Mouse (Mus musculus): Measurements from ENCODE around the gene Ctbp2. TPM values are rescaled to one million over a fixed set of nuclear protein-coding genes. Genes with fewer than 3 reads are reported as not detected.

The Ctbp2 gene
- polyA plus RNA-seq, 1 experiment from 2014 or later, result 45.6 TPM

- WGBS, result 82% methylated on average over 4 of the region's 4 CpGs
- H3K27me3 ChIP-seq (replicated peaks; ENCODE audit: insufficient read depth, low read length), result no peaks in the 10 kb centered on the region
- H3K4me3 ChIP-seq (ENCODE audit: low read depth, low read length), result no peak overlapping the region
- no peak overlapping the region for H3K9ac ChIP-seq (replicated peaks; ENCODE audit: low read depth)
- no peaks in the 10 kb centered on the region for H3K36me3 ChIP-seq (ENCODE audit: insufficient read depth, low read length)
- H3K9me3 ChIP-seq (ENCODE audit: low read length), result no peaks in the 10 kb centered on the region
- ATAC-seq, result no peak
- DNase-seq (ENCODE audit: low spot score), result no peak
- TF ChIP-seq CTCF (IDR thresholded peaks at IDR 0.05), result no peak
- TF ChIP-seq EP300 (IDR thresholded peaks at IDR 0.05), result no peak
- H3K4me1 ChIP-seq (ENCODE audit: insufficient read depth, low read depth, low read length), result no peaks in the 10 kb centered on the region
- no peak overlapping the region for H3K4me2 ChIP-seq (replicated peaks; ENCODE audit: low read depth, low read length)
- H3K27ac ChIP-seq (ENCODE audit: low read length), result no peak overlapping the region
Observed at GRCm38 (mm10) chr7:133027930-133028329, 96.2 kb downstream of the Ctbp2 start.

DNA sequence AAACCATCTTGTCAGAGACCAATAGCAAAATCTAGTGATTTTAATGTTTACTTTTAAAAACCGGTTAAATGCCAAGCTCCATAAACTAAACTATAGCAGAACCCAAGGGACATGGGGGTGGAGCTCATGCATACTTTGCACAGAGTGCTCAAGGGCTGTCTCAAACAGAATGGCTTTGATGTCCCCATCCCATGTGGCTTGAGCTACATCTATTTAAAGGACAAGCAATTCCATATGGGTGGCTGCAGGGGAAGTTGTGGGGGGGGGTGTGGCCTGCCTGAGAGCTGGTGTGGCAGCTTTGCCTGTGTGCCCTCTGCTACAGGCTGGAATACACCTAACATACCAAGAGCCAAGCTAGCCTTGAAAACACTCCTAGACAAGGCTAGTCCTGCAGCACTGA is 99.5 kb downstream of the Ctbp2 start:
- no peak overlapping the region for H3K4me3 ChIP-seq (ENCODE audit: low read depth, low read length)
- no peaks in the 10 kb centered on the region for H3K9me3 ChIP-seq (ENCODE audit: low read length)
- peak; percentile 46; the same call in 1 of the 2 replicates for ATAC-seq
- TF ChIP-seq EP300 (IDR thresholded peaks at IDR 0.05), result no peak
- no peak for TF ChIP-seq CTCF (IDR thresholded peaks at IDR 0.05)
- H3K4me1 ChIP-seq (ENCODE audit: insufficient read depth, low read depth, low read length), result peaks cover 3% of the 10 kb centered on the region; the same call in 1 of the 2 replicates
- no peak overlapping the region for H3K4me2 ChIP-seq (replicated peaks; ENCODE audit: low read depth, low read length)
- DNase-seq (ENCODE audit: low spot score), result peak; percentile 26
- no peak overlapping the region for H3K27ac ChIP-seq (ENCODE audit: low read length)
- 18% methylated on average over 1 of the region's 1 CpGs for WGBS
- no peaks in the 10 kb centered on the region for H3K36me3 ChIP-seq (ENCODE audit: insufficient read depth, low read length)
- H3K9ac ChIP-seq (replicated peaks; ENCODE audit: low read depth), result no peak overlapping the region
- H3K27me3 ChIP-seq (replicated peaks; ENCODE audit: insufficient read depth, low read length), result no peaks in the 10 kb centered on the region

DNA sequence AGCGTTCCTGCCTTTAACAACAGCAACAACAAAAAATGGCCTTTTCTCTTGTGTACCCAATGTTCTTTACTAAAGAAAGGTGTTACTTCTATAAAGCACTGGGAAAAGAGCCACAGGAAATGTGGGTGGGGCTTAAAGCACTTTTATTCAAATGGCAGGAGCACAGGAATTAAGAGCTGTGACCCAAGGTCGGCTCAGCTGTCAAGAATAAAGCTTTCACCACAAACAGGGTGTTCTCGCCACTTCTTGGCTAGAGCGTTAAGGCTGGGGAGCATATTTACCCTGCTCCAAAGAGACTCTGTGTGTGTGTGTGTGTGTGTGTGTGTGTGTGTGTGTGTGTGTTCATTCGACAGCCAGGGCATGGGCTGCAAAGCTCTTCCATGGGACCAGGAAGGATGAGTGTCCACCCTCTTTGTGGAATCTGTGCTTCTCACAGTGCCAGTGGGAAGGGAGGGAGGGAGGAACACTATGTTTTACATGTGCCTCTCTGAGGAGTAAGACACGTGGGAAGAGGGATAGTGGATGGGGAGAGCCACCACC is 104.6 kb downstream of the Ctbp2 start:
- Histone ChIP-seq H3K9ac (replicated peaks; ENCODE audit: low read depth) (no peak overlapping the region), H3K9me3 (ENCODE audit: low read length) (no peaks in the 10 kb centered on the region), H3K27ac (ENCODE audit: low read length) (peak overlapping the region; percentile 5; the same call in 1 of the 2 replicates), H3K4me2 (replicated peaks; ENCODE audit: low read depth, low read length) (no peak overlapping the region), H3K36me3 (ENCODE audit: insufficient read depth, low read length) (no peaks in the 10 kb centered on the region), H3K27me3 (replicated peaks; ENCODE audit: insufficient read depth, low read length) (no peaks in the 10 kb centered on the region), H3K4me1 (ENCODE audit: insufficient read depth, low read depth, low read length) (peaks cover 3% of the 10 kb centered on the region; the same call in 1 of the 2 replicates), H3K4me3 (ENCODE audit: low read depth, low read length) (no peak overlapping the region)
- DNase-seq (ENCODE audit: low spot score) (peak; percentile 52), ATAC-seq (peak; percentile 66)
- TF ChIP-seq CTCF (IDR thresholded peaks at IDR 0.05) (no peak), EP300 (IDR thresholded peaks at IDR 0.05) (no peak)
- 21% methylated on average over 6 of the region's 6 CpGs for WGBS

- Histone ChIP-seq H3K4me2 (replicated peaks; ENCODE audit: low read depth, low read length) (no peak overlapping the region), H3K4me3 (ENCODE audit: low read depth, low read length) (no peak overlapping the region), H3K27ac (ENCODE audit: low read length) (peak overlapping the region; percentile 5; the same call in 1 of the 2 replicates), H3K4me1 (ENCODE audit: insufficient read depth, low read depth, low read length) (peaks cover 3% of the 10 kb centered on the region; the same call in 1 of the 2 replicates), H3K36me3 (ENCODE audit: insufficient read depth, low read length) (no peaks in the 10 kb centered on the region), H3K9me3 (ENCODE audit: low read length) (no peaks in the 10 kb centered on the region), H3K27me3 (replicated peaks; ENCODE audit: insufficient read depth, low read length) (no peaks in the 10 kb centered on the region), H3K9ac (replicated peaks; ENCODE audit: low read depth) (no peak overlapping the region)
- no peak for DNase-seq (ENCODE audit: low spot score)
- no peak for TF ChIP-seq EP300 (IDR thresholded peaks at IDR 0.05)
- no peak for TF ChIP-seq CTCF (IDR thresholded peaks at IDR 0.05)
- WGBS, result 82% methylated on average over 7 of the region's 7 CpGs
- ATAC-seq, result no peak
Observed at GRCm38 (mm10) chr7:133018961-133019360, 105.2 kb downstream of the Ctbp2 start.

DNA sequence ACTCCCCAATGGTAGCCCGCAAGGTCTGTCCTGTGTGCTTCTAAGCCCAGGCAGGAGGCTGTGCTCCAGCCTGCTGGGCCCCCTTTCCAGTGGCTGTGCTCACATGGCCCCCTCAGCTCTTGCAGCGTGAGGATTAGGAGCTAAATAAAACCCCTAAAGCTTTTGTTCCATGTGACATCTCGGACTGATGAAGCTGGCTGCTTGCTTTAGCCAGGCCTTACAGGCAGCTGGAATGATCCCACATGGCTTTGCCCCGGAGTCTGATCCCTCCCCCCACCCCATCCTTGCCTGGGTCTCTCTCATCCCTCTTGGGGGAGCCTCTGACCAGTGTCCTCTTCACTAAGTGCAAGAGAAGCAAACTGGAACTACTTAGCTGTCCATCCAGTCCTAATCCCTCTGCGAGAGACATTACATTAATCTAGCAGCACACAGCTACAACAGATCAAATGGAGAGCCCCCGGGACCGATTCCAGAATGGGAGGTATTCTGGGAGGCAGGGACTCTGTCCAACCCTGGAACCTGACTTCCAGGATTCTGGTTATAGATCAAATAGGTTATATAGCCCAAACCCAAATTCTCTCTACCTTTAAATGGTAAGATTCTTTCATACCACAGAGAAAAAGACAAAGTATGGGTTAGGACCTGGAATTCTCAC is 108.6 kb downstream of the Ctbp2 start:
- Histone ChIP-seq H3K9me3 (ENCODE audit: low read length) (no peaks in the 10 kb centered on the region), H3K27me3 (replicated peaks; ENCODE audit: insufficient read depth, low read length) (no peaks in the 10 kb centered on the region), H3K4me1 (ENCODE audit: insufficient read depth, low read depth, low read length) (peaks cover 6% of the 10 kb centered on the region; the same call in 1 of the 2 replicates), H3K27ac (ENCODE audit: low read length) (no peak overlapping the region), H3K4me2 (replicated peaks; ENCODE audit: low read depth, low read length) (no peak overlapping the region), H3K9ac (replicated peaks; ENCODE audit: low read depth) (no peak overlapping the region), H3K36me3 (ENCODE audit: insufficient read depth, low read length) (no peaks in the 10 kb centered on the region), H3K4me3 (ENCODE audit: low read depth, low read length) (no peak overlapping the region)
- 57% methylated on average over 7 of the region's 7 CpGs for WGBS
- no peak for TF ChIP-seq CTCF (IDR thresholded peaks at IDR 0.05)
- TF ChIP-seq EP300 (IDR thresholded peaks at IDR 0.05), result no peak
- ATAC-seq (no peak), DNase-seq (ENCODE audit: low spot score) (no peak)

DNA sequence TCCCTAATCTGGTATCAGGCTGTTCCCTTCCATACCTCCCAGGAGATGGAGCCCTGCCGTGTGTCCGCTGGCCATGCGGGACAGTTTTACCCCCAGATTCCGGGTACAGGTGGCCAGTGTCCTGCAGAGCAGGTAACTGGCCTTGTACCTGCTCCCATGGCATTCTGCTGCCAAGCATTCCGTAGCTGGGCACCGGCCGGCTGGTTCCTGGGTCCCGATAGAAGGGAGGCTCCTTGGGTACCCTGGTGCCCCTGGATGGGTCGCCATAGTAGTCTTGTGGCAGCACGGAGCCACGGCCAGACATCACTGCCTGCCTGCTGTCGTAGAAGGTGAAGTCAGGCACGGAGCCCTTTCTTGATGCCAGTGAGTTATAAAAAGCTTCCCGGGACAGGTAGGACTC is 109.5 kb downstream of the Ctbp2 start:
- Histone ChIP-seq H3K27ac (ENCODE audit: low read length) (no peak overlapping the region), H3K9ac (replicated peaks; ENCODE audit: low read depth) (no peak overlapping the region), H3K4me1 (ENCODE audit: insufficient read depth, low read depth, low read length) (peaks cover 3% of the 10 kb centered on the region; the same call in 1 of the 2 replicates), H3K9me3 (ENCODE audit: low read length) (no peaks in the 10 kb centered on the region), H3K36me3 (ENCODE audit: insufficient read depth, low read length) (no peaks in the 10 kb centered on the region), H3K4me2 (replicated peaks; ENCODE audit: low read depth, low read length) (no peak overlapping the region), H3K27me3 (replicated peaks; ENCODE audit: insufficient read depth, low read length) (no peaks in the 10 kb centered on the region), H3K4me3 (ENCODE audit: low read depth, low read length) (no peak overlapping the region)
- DNase-seq (ENCODE audit: low spot score), result no peak
- TF ChIP-seq CTCF (IDR thresholded peaks at IDR 0.05) (no peak), EP300 (IDR thresholded peaks at IDR 0.05) (no peak)
- 96% methylated on average over 14 of the region's 14 CpGs for WGBS
- ATAC-seq, result no peak
